Mouse (Mus musculus) cerebral cortex, adult 2 months (tissue): Measurements from ENCODE around the gene Mageb5.

ENCODE experiments used
- WGBS: fragments of 180-500 bp; shearing (Covaris S2); methylation state at CpG from one replicate; pipeline ENCODE4 v1.1.7; 2018; 5-methylcytosine and 5-hydroxymethylcytosine counted together

Mageb5 gene

DNA sequence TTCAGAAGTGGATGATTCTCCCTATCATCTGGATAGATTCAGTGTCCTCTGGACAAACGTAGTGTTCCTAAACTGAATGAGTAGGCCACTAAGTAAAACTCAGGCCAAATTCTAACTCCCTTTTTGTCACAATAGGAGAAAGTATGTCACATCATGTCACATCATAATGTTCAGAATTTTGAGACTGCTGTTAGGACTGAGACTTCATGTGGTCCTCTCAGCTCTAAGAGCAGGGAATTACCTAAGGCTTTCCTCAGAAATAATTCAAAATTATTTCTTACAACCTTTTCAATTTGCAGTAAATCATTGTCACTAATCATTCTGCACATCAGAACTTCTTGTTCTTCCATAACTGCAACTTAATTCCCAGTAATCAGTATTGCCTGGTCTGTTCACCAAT, at the start of gene Mageb5:
Mageb5 (minus strand) TSS at position 101 of the 400 bp plus-strand sequence.
- WGBS, result 85% methylated on average over 1 of the region's 1 CpGs

DNA sequence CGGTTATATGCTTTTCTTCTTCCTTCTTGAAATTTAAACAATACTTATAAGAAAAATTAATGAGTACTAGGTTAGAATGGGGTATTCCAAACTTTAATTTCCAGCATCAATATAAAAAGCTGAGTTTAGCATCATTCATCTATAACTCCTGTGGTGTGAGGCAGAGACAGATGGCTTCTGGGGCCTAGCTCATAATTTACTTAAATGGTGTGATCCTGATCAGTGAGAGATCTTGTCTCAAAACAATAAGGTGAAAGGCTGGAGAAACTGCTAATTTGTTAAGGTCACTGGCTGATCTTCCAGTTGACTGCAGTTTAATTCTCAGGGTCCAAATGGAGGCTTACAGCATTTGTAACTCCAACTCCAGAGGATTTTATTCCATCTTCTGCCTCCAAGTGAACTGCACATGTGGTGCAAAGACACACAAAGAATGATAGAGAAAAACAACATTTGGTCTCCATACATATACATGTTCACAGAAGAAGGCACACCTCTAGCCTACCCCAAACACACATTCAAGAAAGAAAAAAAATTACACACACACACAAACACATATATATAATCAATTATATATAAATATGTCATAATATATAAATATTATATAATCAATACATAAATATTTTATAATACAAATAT, 23.1 kb downstream of the Mageb5 start:
- WGBS, result no CpG with 5 or more reads among the region's 1 CpGs
